Mouse (Mus musculus) hindbrain, embryonic 15.5 days (tissue): ENCODE measurements around the gene Capn8. TPM values are rescaled to one million over a fixed set of nuclear protein-coding genes. Genes with fewer than 3 reads are reported as not detected.

Experiments used
- ATAC-seq: fragments of 200-750 bp; cut with Nextera tagmentation; 2 replicates; pipeline ENCODE4 v1.8.0; 2017; ENCODE audit warnings: low read depth, moderate number of reproducible peaks, moderate TSS enrichment; ENCODE audit not compliant: low FRiP score
- H3K27ac ChIP-seq: fragments of 300-500 bp; sonication (generic); replicated peaks from 2 replicates; pipeline ENCODE4 v1.5.1; 2015; ENCODE audit warnings: mild to moderate bottlenecking, inconsistent platforms
- H3K27me3 ChIP-seq: fragments of 300-500 bp; sonication (generic); 2 replicates; pipeline ENCODE4 v1.6.1; 2015; ENCODE audit warnings: control low read depth, inconsistent platforms
- H3K36me3 ChIP-seq: fragments of 300-500 bp; sonication (generic); 2 replicates; pipeline ENCODE4 v1.6.1; 2015; ENCODE audit warnings: control low read depth, inconsistent platforms
- H3K4me1 ChIP-seq: fragments of 300-500 bp; sonication (generic); replicated peaks from 2 replicates; pipeline ENCODE4 v1.6.1; 2015; ENCODE audit warnings: control low read depth, inconsistent platforms
- H3K4me2 ChIP-seq: fragments of 300-500 bp; sonication (generic); 2 replicates; pipeline ENCODE4 v1.6.1; 2015; ENCODE audit warnings: moderate library complexity, mild to moderate bottlenecking, inconsistent platforms
- H3K4me3 ChIP-seq: fragments of 300-500 bp; sonication (generic); 2 replicates; pipeline ENCODE4 v1.5.1; 2015; ENCODE audit warnings: mild to moderate bottlenecking, inconsistent platforms
- H3K9ac ChIP-seq: fragments of 300-500 bp; sonication (generic); 2 replicates; pipeline ENCODE4 v1.6.1; 2015; ENCODE audit warnings: inconsistent platforms
- H3K9me3 ChIP-seq: fragments of 300-500 bp; sonication (generic); 2 replicates; pipeline ENCODE4 v1.6.1; 2016; ENCODE audit warnings: control low read depth, inconsistent platforms
- WGBS: fragments of 180-500 bp; shearing (Covaris S2); methylation state at CpG from one replicate; pipeline ENCODE4 v1.1.7; 2015; 5-methylcytosine and 5-hydroxymethylcytosine counted together
- polyA plus RNA-seq: library from polyadenylated mRNA; unstranded; fragments of >200 nt; fragmentation: Nextera tagmentation; extraction: Ambion mirVana; gene quantifications from 2 replicates; pipeline ENCODE4 v1.2.1, GENCODE M21; 2015

The Capn8 gene
- polyA plus RNA-seq, 1 experiment from 2014 or later: not detected

DNA sequence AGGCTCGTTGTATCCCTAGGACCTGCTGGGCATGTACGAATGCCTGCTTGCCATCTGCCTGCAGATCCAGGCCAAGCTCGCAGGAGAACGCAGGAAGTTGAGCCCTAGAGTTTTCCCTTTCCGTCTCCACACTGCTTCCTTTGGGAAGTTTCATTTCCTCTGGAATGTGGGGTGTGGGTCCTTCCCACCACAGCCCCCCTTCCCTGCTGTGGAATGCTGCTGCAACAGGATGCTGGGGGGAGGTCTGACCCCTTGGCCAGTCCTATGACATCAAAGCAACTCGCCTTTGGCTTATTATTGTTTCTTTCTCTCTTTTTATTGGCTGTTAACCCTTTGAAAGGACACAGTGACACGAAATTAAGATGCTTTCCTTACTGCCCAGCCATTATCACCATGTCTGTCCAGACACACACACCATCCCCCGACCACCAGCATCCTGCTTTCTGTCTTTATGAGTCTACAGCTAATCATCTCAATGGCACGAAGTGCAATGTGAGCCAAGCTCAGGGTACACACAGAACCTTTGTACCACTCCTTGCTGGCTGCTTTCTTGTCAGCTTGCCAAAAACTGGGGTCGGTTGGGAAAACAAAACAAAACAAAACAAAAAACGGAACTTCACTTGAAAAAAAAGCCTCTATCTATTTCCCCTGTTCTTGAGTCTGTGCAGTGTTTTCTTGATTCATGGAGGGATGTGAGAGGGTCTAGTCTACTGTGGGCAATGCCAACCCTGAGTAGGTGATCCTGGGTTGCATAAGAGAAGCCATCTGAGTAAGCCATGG, 105.9 kb downstream of the Capn8 start:
- peaks cover 18% of the 10 kb centered on the region for H3K4me1 ChIP-seq
- no peaks in the 10 kb centered on the region for H3K27me3 ChIP-seq
- WGBS: 31% methylated on average over 11 of the region's 11 CpGs
- no peak overlapping the region for H3K27ac ChIP-seq
- H3K4me3 ChIP-seq: no peak overlapping the region
- no peak overlapping the region for H3K9ac ChIP-seq
- H3K9me3 ChIP-seq: no peaks in the 10 kb centered on the region
- no peak overlapping the region for H3K4me2 ChIP-seq
- H3K36me3 ChIP-seq: no peaks in the 10 kb centered on the region
- no peak for ATAC-seq

GRCm38 (mm10) chr1:182671343-182671624, 106.5 kb downstream of the Capn8 start:
- no peak overlapping the region for H3K4me3 ChIP-seq
- WGBS: 41% methylated on average over 4 of the region's 4 CpGs
- no peak overlapping the region for H3K27ac ChIP-seq
- H3K4me1 ChIP-seq: peaks cover 13% of the 10 kb centered on the region
- no peak overlapping the region for H3K9ac ChIP-seq
- ATAC-seq: no peak
- H3K9me3 ChIP-seq: no peaks in the 10 kb centered on the region
- no peak overlapping the region for H3K4me2 ChIP-seq
- no peaks in the 10 kb centered on the region for H3K36me3 ChIP-seq
- no peaks in the 10 kb centered on the region for H3K27me3 ChIP-seq

GRCm38 (mm10) chr1:182675346-182675745, 110.5 kb downstream of the Capn8 start:
- Histone ChIP-seq H3K27me3 (no peaks in the 10 kb centered on the region), H3K9me3 (no peaks in the 10 kb centered on the region), H3K36me3 (no peaks in the 10 kb centered on the region), H3K9ac (no peak overlapping the region), H3K4me1 (no peaks in the 10 kb centered on the region), H3K27ac (no peak overlapping the region), H3K4me2 (no peak overlapping the region), H3K4me3 (no peak overlapping the region)
- WGBS: 60% methylated on average over 8 of the region's 8 CpGs
- no peak for ATAC-seq

- H3K4me2 ChIP-seq: no peak overlapping the region
- H3K27ac ChIP-seq: no peak overlapping the region
- no peak for ATAC-seq
- WGBS: 95% methylated on average over 17 of the region's 17 CpGs
- H3K9me3 ChIP-seq: no peaks in the 10 kb centered on the region
- no peaks in the 10 kb centered on the region for H3K27me3 ChIP-seq
- H3K36me3 ChIP-seq: no peaks in the 10 kb centered on the region
- peaks cover 10% of the 10 kb centered on the region; the same call in 1 of the 2 replicates for H3K4me1 ChIP-seq
- H3K9ac ChIP-seq: no peak overlapping the region
- H3K4me3 ChIP-seq: no peak overlapping the region
Measured at GRCm38 (mm10) chr1:182678151-182678550, 113.3 kb downstream of the Capn8 start.

DNA sequence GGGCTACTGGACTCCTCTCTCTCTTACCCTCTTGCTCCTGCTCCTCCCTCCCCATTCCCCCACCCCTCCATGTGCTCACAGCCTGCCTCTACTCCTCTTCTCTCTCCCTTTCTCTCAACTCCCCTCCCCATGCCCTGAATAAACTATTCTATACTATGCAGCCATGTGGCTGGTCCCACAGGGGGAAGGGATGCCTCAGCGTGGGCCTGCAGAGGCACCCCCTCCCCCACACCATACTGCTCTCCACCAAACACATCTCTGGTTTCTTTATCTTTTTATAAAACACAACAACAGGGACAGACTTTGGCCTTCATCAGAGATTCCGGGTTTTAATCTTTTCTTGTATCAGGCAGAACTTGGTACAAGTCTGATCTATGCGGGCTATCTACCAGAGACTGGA, 114.4 kb downstream of the Capn8 start:
- Histone ChIP-seq H3K4me3 (no peak overlapping the region), H3K9me3 (no peaks in the 10 kb centered on the region), H3K36me3 (no peaks in the 10 kb centered on the region), H3K4me2 (no peak overlapping the region), H3K27me3 (no peaks in the 10 kb centered on the region), H3K4me1 (peaks cover 12% of the 10 kb centered on the region; the same call in 1 of the 2 replicates), H3K27ac (no peak overlapping the region), H3K9ac (no peak overlapping the region)
- WGBS: 59% methylated on average over 3 of the region's 3 CpGs
- ATAC-seq: no peak

DNA sequence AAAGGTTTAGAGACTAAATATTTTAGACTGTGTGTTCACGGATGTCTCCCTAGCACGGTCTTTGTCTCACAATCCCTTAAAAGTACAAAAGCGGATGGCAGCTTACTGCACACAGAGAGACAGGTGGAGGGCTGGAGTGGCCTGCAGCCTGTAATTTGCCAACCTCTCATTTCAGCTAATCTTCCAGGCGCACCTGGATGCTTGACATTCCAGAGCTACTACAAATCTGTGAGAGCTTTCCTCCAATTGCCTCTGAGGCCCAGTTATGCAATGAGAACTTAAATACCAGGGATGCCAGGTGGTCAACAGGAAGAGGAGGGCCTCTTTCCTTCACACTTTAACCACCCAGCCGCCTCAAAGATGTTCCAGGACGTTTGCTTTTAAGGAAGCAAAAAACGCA, 114.8 kb downstream of the Capn8 start:
- 78% methylated on average over 7 of the region's 7 CpGs for WGBS

More for the DNA sequence above, 114.8 kb downstream of the Capn8 start:
- no peak for ATAC-seq
- H3K9me3 ChIP-seq: no peaks in the 10 kb centered on the region
- no peaks in the 10 kb centered on the region for H3K36me3 ChIP-seq
- no peak overlapping the region for H3K9ac ChIP-seq
- no peak overlapping the region for H3K27ac ChIP-seq
- H3K4me2 ChIP-seq: no peak overlapping the region
- H3K4me1 ChIP-seq: peaks cover 12% of the 10 kb centered on the region; the same call in 1 of the 2 replicates
- H3K4me3 ChIP-seq: no peak overlapping the region
- no peaks in the 10 kb centered on the region for H3K27me3 ChIP-seq

Other genes starting within 250 kb of the Capn8 start
- 23.0 and 24.2 TPM in 2 replicates for gene Fbxo28, start 223.4 kb upstream of the Capn8 start, polyA plus RNA-seq
- gene Trp53bp2, start 155.8 kb upstream of the Capn8 start, polyA plus RNA-seq: 18.1 and 18.9 TPM in 2 replicates
- 93.3 and 93.9 TPM in 2 replicates for gene Capn2, start 47.4 kb upstream of the Capn8 start, polyA plus RNA-seq
- not detected in 2 replicates for gene Ccdc185, start 184.2 kb downstream of the Capn8 start, polyA plus RNA-seq
- gene Susd4, start 198.9 kb downstream of the Capn8 start, polyA plus RNA-seq: 66.9 and 74.6 TPM in 2 replicates